Mouse (Mus musculus) spleen, adult 2 months (tissue): Measurements from ENCODE around the gene Gp1bb.
A peak's percentile ranks its signal among the peaks of the same experiment; 100 is the strongest.

ENCODE experiments used
- CTCF ChIP-seq: fragments of 200-500 bp; IDR thresholded peaks from 2 replicates; pipeline ENCODE4 v1.5.1; 2011; ENCODE audit warnings: mild to moderate bottlenecking, inconsistent platforms; ENCODE audit not compliant: insufficient read depth, insufficient read length, insufficient replicate concordance; ENCODE audit errors: extremely low read depth
- POLR2A ChIP-seq: fragments of 200-500 bp; IDR thresholded peaks from 2 replicates; pipeline ENCODE4 v1.6.1; 2011; ENCODE audit warnings: low read depth, low read length, inconsistent platforms

DNA sequence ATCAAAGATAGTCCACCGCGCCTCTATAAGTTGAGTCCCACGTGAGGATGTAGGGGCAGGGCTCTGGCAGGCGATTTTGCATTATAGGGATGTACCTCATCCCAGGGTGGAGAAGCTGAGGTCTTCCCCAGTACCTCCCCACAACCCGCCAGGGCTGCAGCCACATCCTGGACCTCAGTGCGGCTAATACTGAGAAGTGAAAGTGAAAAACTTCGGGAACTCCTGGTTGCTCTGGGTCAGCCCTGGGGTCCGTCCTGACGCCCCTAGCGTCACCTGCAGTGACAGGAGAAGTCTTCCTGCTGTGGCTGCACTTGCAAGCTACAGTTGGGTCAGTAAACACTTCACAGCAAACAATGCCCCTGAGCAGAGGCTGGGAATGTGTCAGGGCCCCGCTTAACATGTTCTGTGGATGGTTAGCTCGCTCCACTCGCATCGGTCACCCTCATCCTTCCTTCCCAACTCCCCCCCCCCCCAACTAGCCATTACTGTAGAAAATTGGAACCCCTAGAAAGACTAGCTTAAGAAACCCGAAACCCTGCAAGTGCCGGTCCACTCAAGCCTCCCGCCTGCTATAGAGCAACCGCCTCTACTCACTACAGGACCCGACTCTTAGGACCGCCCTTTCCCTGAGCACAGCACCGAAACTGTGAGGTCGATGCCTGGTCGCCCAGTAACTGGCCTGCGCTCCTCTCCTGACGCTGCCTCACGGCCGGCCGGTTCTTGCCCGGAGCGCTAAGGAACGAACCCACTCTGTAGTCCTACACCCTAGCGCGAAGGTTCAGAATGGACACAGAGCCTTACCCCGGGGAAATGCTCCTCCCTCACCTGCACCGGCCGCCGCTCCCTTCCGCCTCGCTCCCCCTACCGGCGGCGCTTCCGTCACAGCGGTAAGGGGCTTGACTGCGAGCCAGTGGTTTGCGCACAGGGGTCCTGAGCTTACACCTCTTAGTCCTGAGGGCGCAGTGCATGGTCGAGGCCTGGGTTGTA, 32.1 kb downstream of the Gp1bb start, which contains the start of gene Tbx1:
- TF ChIP-seq CTCF, result peak; percentile 44; the same call in 1 of the 2 replicates
- no peak for TF ChIP-seq POLR2A
